Mouse (Mus musculus) midbrain, embryonic 14.5 days (tissue): ENCODE results near the gene Mrpl2. TPM values are rescaled to one million over a fixed set of nuclear protein-coding genes. Genes with fewer than 3 reads are reported as not detected.
A peak's percentile ranks its signal among the peaks of the same experiment; 100 is the strongest.

Experiments
- ATAC-seq: fragments of 200-750 bp; cut with Nextera tagmentation; 2 replicates; pipeline ENCODE4 v1.8.0; 2017; ENCODE audit warnings: moderate number of reproducible peaks, moderate library complexity; ENCODE audit not compliant: low FRiP score, low TSS enrichment
- DNase-seq: peaks from one replicate; pipeline ENCODE4 v3.0.0-alpha.2; 2015
- H3K27ac ChIP-seq: fragments of 300-500 bp; sonication (generic); replicated peaks from 2 replicates; pipeline ENCODE4 v1.5.1; 2014; ENCODE audit warnings: mild to moderate bottlenecking, low read depth, low read length, moderate library complexity
- H3K27me3 ChIP-seq: fragments of 300-500 bp; sonication (generic); 2 replicates; pipeline ENCODE4 v1.6.1; 2014; ENCODE audit warnings: low read length, control low read depth, mixed read lengths; ENCODE audit not compliant: control insufficient read depth, insufficient read depth
- H3K36me3 ChIP-seq: fragments of 300-500 bp; sonication (generic); 2 replicates; pipeline ENCODE4 v1.6.1; 2014; ENCODE audit warnings: low read length, control low read depth; ENCODE audit not compliant: control insufficient read depth, insufficient read depth
- H3K4me1 ChIP-seq: fragments of 300-500 bp; sonication (generic); 2 replicates; pipeline ENCODE4 v1.6.1; 2014; ENCODE audit warnings: mild to moderate bottlenecking, antibody characterized with exemption, low read length, control low read depth; ENCODE audit not compliant: control insufficient read depth, insufficient read depth
- H3K4me2 ChIP-seq: fragments of 300-500 bp; sonication (generic); 2 replicates; pipeline ENCODE4 v1.6.1; 2014; ENCODE audit warnings: mild to moderate bottlenecking, low read length, moderate library complexity
- H3K4me3 ChIP-seq: fragments of 300-500 bp; sonication (generic); replicated peaks from 2 replicates; pipeline ENCODE4 v1.5.1; 2014; ENCODE audit warnings: low read depth, low read length
- H3K9ac ChIP-seq: fragments of 300-500 bp; sonication (generic); replicated peaks from 2 replicates; pipeline ENCODE4 v1.6.1; 2014; ENCODE audit warnings: mild to moderate bottlenecking, low read length, moderate library complexity
- H3K9me3 ChIP-seq: fragments of 300-500 bp; sonication (generic); 2 replicates; pipeline ENCODE4 v1.6.1; 2016; ENCODE audit warnings: low read length, control low read depth, mixed read lengths; ENCODE audit not compliant: control insufficient read depth
- whole genome bisulfite sequencing: fragments of 180-500 bp; shearing (Covaris S2); extraction: QIAGEN DNeasy Blood & Tissue Kit; methylation state at CpG from one replicate; pipeline ENCODE4 v1.1.7; 2014; 5-methylcytosine and 5-hydroxymethylcytosine counted together
- polyA plus RNA-seq: library from polyadenylated mRNA; unstranded; fragments of >200 nt; fragmentation: Nextera tagmentation; extraction: Ambion mirVana; gene quantifications from 2 replicates; pipeline ENCODE4 v1.2.1, GENCODE M21; 2014

Gene Mrpl2
- polyA plus RNA-seq, 1 experiment from 2014 or later: 73.2 TPM

DNA sequence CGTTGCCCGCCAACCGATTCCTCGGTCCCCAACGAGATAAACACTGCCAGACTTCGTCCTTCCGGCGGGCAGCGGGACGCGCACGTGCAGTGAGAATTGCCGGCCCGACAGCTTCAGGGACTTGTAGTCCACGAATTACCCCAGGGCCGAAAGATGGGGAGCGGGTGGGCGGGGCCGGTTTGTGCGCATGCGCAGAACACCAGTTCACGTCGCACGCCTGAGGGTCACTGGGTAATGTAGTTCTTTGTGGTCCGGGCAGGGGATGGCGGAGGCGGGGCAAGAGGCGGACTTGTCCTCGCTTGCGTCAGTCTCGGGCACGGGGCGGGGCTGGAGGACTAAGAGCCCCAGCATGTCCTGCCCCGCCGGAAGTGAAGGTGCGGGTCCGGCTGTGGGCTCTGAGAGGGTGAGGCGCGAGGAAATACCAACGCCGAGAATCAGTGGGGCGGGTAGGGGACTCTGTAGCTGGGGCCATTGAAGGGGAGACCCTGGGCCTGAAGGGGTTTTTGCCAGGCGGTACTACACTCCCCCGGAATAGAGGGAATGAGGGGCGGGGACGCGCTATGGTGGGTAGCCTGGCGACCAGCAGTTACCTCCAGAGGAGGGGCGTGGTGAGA, 34.8 kb downstream of the Mrpl2 start, which contains the start of gene Klhdc3:
Gene Klhdc3, minus strand, starts transcription at position 155 of the 614 bp plus-strand sequence.
- ATAC-seq (peak; percentile 98), DNase-seq (peak; percentile 99)
- Histone ChIP-seq H3K9me3 (no peaks in the 10 kb centered on the region), H3K4me2 (peak within 1 kb of the TSS; percentile 97), H3K4me3 (peak within 1 kb of the TSS; percentile 82), H3K27ac (peak within 1 kb of the TSS; percentile 90), H3K36me3 (peaks cover 56% of the 10 kb centered on the region), H3K4me1 (peaks cover 19% of the 10 kb centered on the region), H3K27me3 (no peaks in the 10 kb centered on the region), H3K9ac (peak within 1 kb of the TSS; percentile 69)
- WGBS: under 1% methylated on average over 49 of the region's 49 CpGs

- ATAC-seq: no peak
Measured at GRCm38 (mm10) chr17:46681466-46682118, 35.6 kb downstream of the Mrpl2 start.

GRCm38 (mm10) chr17:46682654-46683389, 36.8 kb downstream of the Mrpl2 start:
- Histone ChIP-seq H3K4me2 (no peak overlapping the region), H3K36me3 (peaks cover 56% of the 10 kb centered on the region), H3K9me3 (no peaks in the 10 kb centered on the region), H3K27ac (no peak overlapping the region), H3K27me3 (no peaks in the 10 kb centered on the region), H3K9ac (no peak overlapping the region), H3K4me3 (no peak overlapping the region), H3K4me1 (peaks cover 19% of the 10 kb centered on the region)
- ATAC-seq (no peak), DNase-seq (no peak)
- 84% methylated on average over 16 of the region's 16 CpGs for WGBS

More at GRCm38 (mm10) chr17:46681466-46682118, 35.6 kb downstream of the Mrpl2 start:
- H3K4me3 ChIP-seq: peak overlapping the region; percentile 82
- peak overlapping the region; percentile 62 for H3K9ac ChIP-seq
- H3K36me3 ChIP-seq: peaks cover 56% of the 10 kb centered on the region
- H3K27me3 ChIP-seq: no peaks in the 10 kb centered on the region
- peak overlapping the region; percentile 97 for H3K4me2 ChIP-seq
- WGBS: 24% methylated on average over 12 of the region's 12 CpGs
- no peaks in the 10 kb centered on the region for H3K9me3 ChIP-seq
- H3K4me1 ChIP-seq: peaks cover 19% of the 10 kb centered on the region
- H3K27ac ChIP-seq: peak overlapping the region; percentile 61
- no peak for DNase-seq

DNA sequence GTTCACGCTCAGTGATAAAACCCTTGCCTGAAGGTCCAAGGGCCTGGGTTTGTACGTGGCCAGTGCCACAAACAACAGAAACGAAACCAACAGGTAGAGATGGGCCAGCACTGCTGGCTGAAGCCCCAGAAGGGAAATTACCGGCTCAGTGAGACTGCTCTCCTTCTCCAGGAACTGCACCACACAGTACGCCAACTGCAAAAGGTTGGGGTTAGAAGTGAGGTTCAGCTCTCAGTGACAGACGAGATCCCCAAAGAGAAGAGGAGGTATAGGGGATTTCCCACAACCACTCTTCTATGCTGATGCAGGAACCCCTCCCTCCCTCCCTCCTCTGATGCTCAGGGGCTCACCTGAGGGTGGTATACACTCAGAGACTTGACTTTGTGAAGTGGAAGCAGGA, 39.9 kb downstream of the Mrpl2 start:
- ATAC-seq: no peak
- H3K4me3 ChIP-seq: no peak overlapping the region
- peaks cover 7% of the 10 kb centered on the region for H3K4me1 ChIP-seq
- H3K36me3 ChIP-seq: peaks cover 53% of the 10 kb centered on the region
- H3K9me3 ChIP-seq: no peaks in the 10 kb centered on the region
- H3K4me2 ChIP-seq: no peak overlapping the region
- no peak for DNase-seq
- no peaks in the 10 kb centered on the region for H3K27me3 ChIP-seq
- WGBS: 94% methylated on average over 6 of the region's 6 CpGs
- no peak overlapping the region for H3K27ac ChIP-seq
- no peak overlapping the region for H3K9ac ChIP-seq

- Histone ChIP-seq H3K9ac (no peak overlapping the region), H3K27ac (no peak overlapping the region), H3K9me3 (no peaks in the 10 kb centered on the region), H3K36me3 (peaks cover 21% of the 10 kb centered on the region), H3K27me3 (no peaks in the 10 kb centered on the region), H3K4me2 (no peak overlapping the region), H3K4me3 (no peak overlapping the region), H3K4me1 (no peaks in the 10 kb centered on the region)
- ATAC-seq (no peak), DNase-seq (no peak)
- 94% methylated on average over 12 of the region's 12 CpGs for WGBS
Measured at GRCm38 (mm10) chr17:46690665-46691064, 44.6 kb downstream of the Mrpl2 start.

- WGBS: 94% methylated on average over 2 of the region's 2 CpGs
- Histone ChIP-seq H3K27ac (no peak overlapping the region), H3K27me3 (no peaks in the 10 kb centered on the region), H3K4me3 (no peak overlapping the region), H3K36me3 (peaks cover 14% of the 10 kb centered on the region), H3K4me1 (no peaks in the 10 kb centered on the region), H3K4me2 (no peak overlapping the region), H3K9ac (no peak overlapping the region), H3K9me3 (no peaks in the 10 kb centered on the region)
- ATAC-seq (no peak), DNase-seq (no peak)
Measured at GRCm38 (mm10) chr17:46691390-46691789, 45.4 kb downstream of the Mrpl2 start.

DNA sequence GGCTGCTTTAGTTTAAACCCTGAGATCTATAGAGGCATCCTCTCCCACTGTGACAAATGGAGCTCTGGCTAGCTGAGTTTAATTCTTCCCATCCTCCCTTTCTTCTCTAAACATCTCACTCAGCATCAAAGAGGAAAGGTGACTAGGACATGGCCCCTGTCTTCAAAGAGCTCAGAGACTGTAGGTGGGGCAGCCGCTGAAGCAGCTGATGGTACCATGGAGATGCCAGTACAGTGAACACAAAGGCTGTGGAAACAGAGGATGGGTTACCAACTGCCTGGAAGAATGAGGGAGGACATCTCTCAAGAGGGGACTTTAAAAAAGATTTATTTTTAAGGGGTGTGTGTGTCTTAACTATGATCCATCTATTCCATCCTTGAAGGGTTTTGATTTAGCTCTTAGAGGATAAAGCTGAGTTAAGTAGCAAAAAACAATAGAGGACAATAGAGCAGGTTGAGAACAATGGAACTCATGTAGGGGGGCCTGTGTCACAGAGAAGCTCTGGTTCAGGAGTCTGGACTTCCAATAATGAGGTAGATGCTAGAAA, 48.6 kb downstream of the Mrpl2 start:
- 54% methylated on average over 1 of the region's 1 CpGs for WGBS
- H3K9me3 ChIP-seq: no peaks in the 10 kb centered on the region
- no peaks in the 10 kb centered on the region for H3K4me1 ChIP-seq
- H3K36me3 ChIP-seq: peaks cover 15% of the 10 kb centered on the region
- H3K4me2 ChIP-seq: no peak overlapping the region
- H3K27ac ChIP-seq: no peak overlapping the region
- no peak for DNase-seq
- no peak overlapping the region for H3K9ac ChIP-seq
- no peaks in the 10 kb centered on the region for H3K27me3 ChIP-seq
- no peak for ATAC-seq
- no peak overlapping the region for H3K4me3 ChIP-seq

GRCm38 (mm10) chr17:46698515-46698914, 52.5 kb downstream of the Mrpl2 start:
- Histone ChIP-seq H3K9me3 (no peaks in the 10 kb centered on the region), H3K27ac (no peak overlapping the region), H3K27me3 (no peaks in the 10 kb centered on the region), H3K4me2 (no peak overlapping the region), H3K36me3 (peaks cover 22% of the 10 kb centered on the region), H3K4me3 (no peak overlapping the region), H3K9ac (no peak overlapping the region), H3K4me1 (peaks cover 7% of the 10 kb centered on the region)
- 94% methylated on average over 6 of the region's 6 CpGs for WGBS
- no peak for DNase-seq
- no peak for ATAC-seq
